Mouse (Mus musculus) erythroblast, embryonic 14.5 days (primary cell): ENCODE results near the gene Tcf12.

Experiments used
- GATA1 ChIP-seq: IDR thresholded peaks from 2 replicates; pipeline ENCODE4 v1.6.1; 2012; ENCODE audit warnings: low read length, inconsistent platforms, mixed read lengths
- TAL1 ChIP-seq: IDR thresholded peaks from 3 replicates; pipeline ENCODE4 v1.6.1; 2012; ENCODE audit warnings: low read length, inconsistent platforms, mixed read lengths

GRCm38 (mm10) chr9:72157091-72157490 is 45.4 kb upstream of the Tcf12 start:
- no peak for TF ChIP-seq GATA1
- TF ChIP-seq TAL1 = no peak
